Mouse (Mus musculus): ENCODE measurements at regions not wholly inside any gene's neighbourhood (a gene's known extent, or its start where the extent isn't known, plus 50 kb on each side); places are given as distances from the start of the nearest gene placed in this dataset.

DNA sequence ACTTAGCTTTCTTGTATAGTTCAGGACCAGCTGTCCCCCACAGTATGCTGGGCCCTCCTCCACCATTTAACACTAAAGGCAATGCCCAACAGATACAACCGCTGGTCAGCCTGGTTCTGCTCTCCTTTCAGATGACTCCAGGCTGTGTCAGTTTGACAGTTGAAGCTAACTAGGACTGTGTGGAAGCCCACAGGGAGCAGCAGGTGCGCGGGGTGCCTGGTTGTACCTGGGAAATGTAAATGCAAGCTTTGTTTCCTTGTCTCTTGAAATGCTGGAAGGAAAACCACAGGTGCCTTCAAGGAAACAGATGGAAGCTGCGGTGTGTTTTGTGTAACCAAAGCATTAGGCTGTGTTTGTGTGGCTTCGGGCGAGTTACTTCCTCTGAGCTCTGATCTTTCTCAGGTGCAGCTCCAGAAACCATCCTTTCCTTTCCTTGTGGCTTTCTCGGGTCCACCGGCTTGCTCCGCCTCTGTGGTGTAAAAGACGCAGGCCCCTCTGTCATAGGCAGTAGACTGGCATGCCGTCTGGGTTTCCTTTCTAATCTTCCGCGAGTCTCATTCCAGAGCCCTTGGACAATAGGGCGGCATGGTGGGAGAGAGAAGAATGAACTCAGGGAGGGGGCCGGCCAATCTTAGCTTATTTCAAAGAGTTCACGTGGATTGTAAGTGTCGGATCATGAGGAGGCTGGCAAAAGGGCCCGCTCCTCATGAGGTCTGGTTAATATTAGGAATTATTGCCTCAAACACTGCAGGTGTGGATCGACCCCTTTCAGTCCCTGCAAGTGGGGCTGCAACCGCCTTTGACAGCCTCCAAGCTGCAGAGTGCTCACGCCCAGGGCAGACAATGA is 605.5 kb upstream of the Id2 start:
- Histone ChIP-seq H3K4me1 (ENCODE audit: control insufficient read depth, insufficient read depth, low read length) (no peaks in the 10 kb centered on the region), H3K27ac (ENCODE audit: insufficient read depth, low read depth, low read length) (no peak overlapping the region), H3K4me3 (ENCODE audit: insufficient read depth, low read length) (no peak overlapping the region)
- no peak for TF ChIP-seq POLR2A (IDR thresholded peaks at IDR 0.05; ENCODE audit: borderline replicate concordance, low read depth, low read length)
- TF ChIP-seq CTCF (IDR thresholded peaks at IDR 0.05; ENCODE audit: low read depth, low read length) = no peak

- no peak overlapping the region for H3K4me3 ChIP-seq (ENCODE audit: insufficient read depth, low read length)
- no peak overlapping the region for H3K27ac ChIP-seq (ENCODE audit: insufficient read depth, low read depth, low read length)
- no peaks in the 10 kb centered on the region for H3K4me1 ChIP-seq (ENCODE audit: control insufficient read depth, insufficient read depth, low read length)
- TF ChIP-seq CTCF (IDR thresholded peaks at IDR 0.05; ENCODE audit: low read depth, low read length) = no peak
- TF ChIP-seq POLR2A (IDR thresholded peaks at IDR 0.05; ENCODE audit: borderline replicate concordance, low read depth, low read length) = no peak
These were observed 590.1 kb upstream of the Id2 start for GRCm38 (mm10) chr12:25687063-25687462.

DNA sequence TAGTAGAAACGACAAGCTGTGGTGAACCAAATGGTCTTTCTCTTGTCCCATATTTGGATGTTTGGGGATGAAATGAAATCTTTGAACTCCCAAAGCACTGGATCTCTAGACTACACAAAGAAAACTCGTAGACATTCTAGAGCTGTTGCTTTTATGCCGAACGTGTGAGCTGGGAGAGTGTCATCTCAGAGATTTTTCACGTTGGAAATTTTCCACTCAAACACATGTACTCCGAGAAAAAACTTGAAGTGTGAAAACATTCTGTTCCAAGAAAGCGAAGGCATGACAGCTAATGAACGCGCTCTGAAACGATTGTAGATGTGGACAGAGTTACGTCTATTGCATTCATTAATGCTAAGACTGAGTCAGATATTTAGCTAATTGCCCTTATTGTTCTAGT is 579.7 kb upstream of the Id2 start:
- H3K4me1 ChIP-seq (ENCODE audit: control insufficient read depth, insufficient read depth, low read length) = no peaks in the 10 kb centered on the region
- no peak overlapping the region for H3K4me3 ChIP-seq (ENCODE audit: insufficient read depth, low read length)
- TF ChIP-seq CTCF (IDR thresholded peaks at IDR 0.05; ENCODE audit: low read depth, low read length) = no peak
- no peak for TF ChIP-seq POLR2A (IDR thresholded peaks at IDR 0.05; ENCODE audit: borderline replicate concordance, low read depth, low read length)
- H3K27ac ChIP-seq (ENCODE audit: insufficient read depth, low read depth, low read length) = no peak overlapping the region

DNA sequence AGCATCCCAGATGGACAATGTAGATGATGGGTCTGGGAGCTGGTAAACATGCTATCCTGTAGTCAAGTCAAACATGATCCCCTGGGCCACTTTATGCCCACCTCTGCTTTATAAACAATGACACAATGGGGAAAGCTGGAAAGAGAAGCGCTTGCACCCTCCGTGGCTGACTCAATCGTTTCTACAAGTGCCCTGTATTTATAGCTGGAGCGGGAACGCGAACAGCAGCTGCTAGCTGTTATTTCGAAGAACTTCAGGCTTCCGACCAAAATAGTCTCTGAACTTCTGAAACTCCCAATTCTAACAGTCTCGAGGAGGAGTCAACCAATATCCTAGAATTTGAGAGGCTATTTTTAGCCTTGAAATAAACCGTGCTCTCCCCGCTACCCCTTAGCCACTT is 571.4 kb upstream of the Id2 start:
- no peak overlapping the region for H3K27ac ChIP-seq (ENCODE audit: insufficient read depth, low read depth, low read length)
- H3K4me3 ChIP-seq (ENCODE audit: insufficient read depth, low read length) = no peak overlapping the region
- TF ChIP-seq POLR2A (IDR thresholded peaks at IDR 0.05; ENCODE audit: borderline replicate concordance, low read depth, low read length) = no peak
- TF ChIP-seq CTCF (IDR thresholded peaks at IDR 0.05; ENCODE audit: low read depth, low read length) = no peak
- H3K4me1 ChIP-seq (ENCODE audit: control insufficient read depth, insufficient read depth, low read length) = no peaks in the 10 kb centered on the region

DNA sequence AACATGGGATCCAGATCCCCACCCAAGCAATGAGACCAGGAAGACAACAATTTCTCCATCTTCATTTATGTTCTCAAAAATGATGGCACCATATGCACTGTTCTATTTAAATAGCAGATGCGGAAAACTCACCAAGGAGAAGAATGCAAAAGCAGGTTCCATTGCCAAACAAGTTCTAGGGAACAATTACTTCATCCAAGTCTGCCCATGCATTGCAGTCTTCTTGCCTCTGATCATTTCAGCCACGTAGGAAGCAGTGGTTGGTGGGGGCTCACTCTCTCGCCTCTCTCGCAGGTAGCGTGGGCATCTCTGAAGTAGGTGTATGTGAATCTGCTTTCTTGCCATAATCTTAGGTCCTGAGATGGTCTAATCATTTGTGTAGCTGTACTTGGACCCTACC is 557.5 kb upstream of the Id2 start:
- no peak overlapping the region for H3K4me3 ChIP-seq (ENCODE audit: insufficient read depth, low read length)
- H3K4me1 ChIP-seq (ENCODE audit: control insufficient read depth, insufficient read depth, low read length) = no peaks in the 10 kb centered on the region
- TF ChIP-seq POLR2A (IDR thresholded peaks at IDR 0.05; ENCODE audit: borderline replicate concordance, low read depth, low read length) = no peak
- no peak for TF ChIP-seq CTCF (IDR thresholded peaks at IDR 0.05; ENCODE audit: low read depth, low read length)
- no peak overlapping the region for H3K27ac ChIP-seq (ENCODE audit: insufficient read depth, low read depth, low read length)

DNA sequence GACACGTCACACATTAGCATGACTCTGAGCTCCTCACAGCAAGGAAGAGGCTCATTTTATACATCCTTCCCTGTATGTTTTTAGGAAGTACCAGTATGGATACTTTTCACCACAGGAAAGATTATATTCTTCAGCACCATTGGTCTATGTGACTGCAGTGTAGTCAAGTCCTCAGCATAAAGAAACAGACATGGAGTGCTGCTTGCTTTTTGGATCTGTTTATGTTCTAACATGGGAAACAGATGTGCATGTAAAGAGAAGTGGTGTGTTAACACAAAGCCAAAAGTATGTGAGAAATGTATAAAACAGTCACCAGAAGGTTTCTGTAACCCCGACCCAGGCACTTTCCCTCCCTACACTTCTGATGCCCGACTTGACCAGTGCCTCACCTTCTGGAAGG is 553.3 kb upstream of the Id2 start:
- Histone ChIP-seq H3K4me3 (ENCODE audit: insufficient read depth, low read length) (no peak overlapping the region), H3K4me1 (ENCODE audit: control insufficient read depth, insufficient read depth, low read length) (no peaks in the 10 kb centered on the region), H3K27ac (ENCODE audit: insufficient read depth, low read depth, low read length) (no peak overlapping the region)
- TF ChIP-seq CTCF (IDR thresholded peaks at IDR 0.05; ENCODE audit: low read depth, low read length) = no peak

- H3K4me1 ChIP-seq (ENCODE audit: control insufficient read depth, insufficient read depth, low read length) = no peaks in the 10 kb centered on the region
- TF ChIP-seq POLR2A (IDR thresholded peaks at IDR 0.05; ENCODE audit: borderline replicate concordance, low read depth, low read length) = no peak
- TF ChIP-seq CTCF (IDR thresholded peaks at IDR 0.05; ENCODE audit: low read depth, low read length) = no peak
- H3K4me3 ChIP-seq (ENCODE audit: insufficient read depth, low read length) = no peak overlapping the region
These were observed 531.1 kb upstream of the Id2 start for GRCm38 (mm10) chr12:25628081-25628480.

GRCm38 (mm10) chr12:25625858-25626257 is 528.9 kb upstream of the Id2 start:
- Histone ChIP-seq H3K27ac (ENCODE audit: insufficient read depth, low read depth, low read length) (no peak overlapping the region), H3K4me3 (ENCODE audit: insufficient read depth, low read length) (no peak overlapping the region), H3K4me1 (ENCODE audit: control insufficient read depth, insufficient read depth, low read length) (no peaks in the 10 kb centered on the region)
- TF ChIP-seq POLR2A (IDR thresholded peaks at IDR 0.05; ENCODE audit: borderline replicate concordance, low read depth, low read length) (no peak), CTCF (IDR thresholded peaks at IDR 0.05; ENCODE audit: low read depth, low read length) (no peak)

More at GRCm38 (mm10) chr12:25628081-25628480, 531.1 kb upstream of the Id2 start:
- H3K27ac ChIP-seq (ENCODE audit: insufficient read depth, low read depth, low read length) = no peak overlapping the region

GRCm38 (mm10) chr12:25623449-25623848 is 526.5 kb upstream of the Id2 start:
- Histone ChIP-seq H3K4me3 (ENCODE audit: insufficient read depth, low read length) (no peak overlapping the region), H3K27ac (ENCODE audit: insufficient read depth, low read depth, low read length) (no peak overlapping the region), H3K4me1 (ENCODE audit: control insufficient read depth, insufficient read depth, low read length) (no peaks in the 10 kb centered on the region)
- TF ChIP-seq CTCF (IDR thresholded peaks at IDR 0.05; ENCODE audit: low read depth, low read length) (no peak), POLR2A (IDR thresholded peaks at IDR 0.05; ENCODE audit: borderline replicate concordance, low read depth, low read length) (no peak)

DNA sequence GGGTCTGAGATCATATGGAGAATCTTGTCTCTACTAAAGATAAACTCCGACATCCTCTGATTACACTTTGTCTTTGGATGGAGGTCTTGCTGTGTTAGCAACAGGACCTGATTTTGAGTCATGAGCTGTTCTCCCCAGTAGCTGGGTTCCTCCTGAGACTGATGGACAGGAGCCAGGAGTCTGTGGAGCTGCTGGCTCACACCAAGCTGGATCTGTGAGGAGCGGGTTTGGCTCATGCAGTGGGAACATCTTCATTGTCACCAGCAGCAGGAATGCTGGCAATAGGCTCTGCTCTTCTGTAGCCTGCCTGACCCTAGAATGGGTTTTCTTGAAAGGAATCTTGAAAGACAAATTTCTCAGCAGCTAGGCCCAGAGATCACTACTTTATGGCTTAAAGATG is 524.2 kb upstream of the Id2 start:
- H3K4me1 ChIP-seq (ENCODE audit: control insufficient read depth, insufficient read depth, low read length) = no peaks in the 10 kb centered on the region
- no peak overlapping the region for H3K4me3 ChIP-seq (ENCODE audit: insufficient read depth, low read length)
- no peak for TF ChIP-seq POLR2A (IDR thresholded peaks at IDR 0.05; ENCODE audit: borderline replicate concordance, low read depth, low read length)
- no peak for TF ChIP-seq CTCF (IDR thresholded peaks at IDR 0.05; ENCODE audit: low read depth, low read length)
- no peak overlapping the region for H3K27ac ChIP-seq (ENCODE audit: insufficient read depth, low read depth, low read length)

Data from bone marrow macrophage, adult 2 months (primary cell).